Mouse (Mus musculus): ENCODE data around the gene Osbpl3.

Gene Osbpl3

DNA sequence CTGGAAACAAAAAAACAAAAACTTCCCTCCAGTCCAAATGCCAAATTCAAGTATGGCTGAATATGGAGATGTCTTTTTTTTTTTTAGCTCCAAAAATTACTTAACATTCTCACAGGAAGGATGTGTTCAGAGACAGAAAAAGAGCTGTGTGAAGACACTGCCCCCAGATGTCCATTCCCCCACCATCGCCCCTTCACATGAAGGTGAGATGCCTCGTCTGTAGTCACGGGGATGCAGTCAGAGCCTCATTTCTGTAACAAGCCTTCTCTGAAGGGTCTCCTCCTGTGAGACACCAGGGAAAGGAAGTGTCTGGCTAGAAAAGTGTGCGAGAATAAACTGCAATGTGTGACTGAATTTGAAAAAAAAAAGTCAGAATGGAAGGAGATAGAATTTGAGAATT, 53.1 kb downstream of the Osbpl3 start:
- no peak for DNase-seq (ENCODE audit: low read depth)

- DNase-seq (ENCODE audit: low read depth): no peak
Measured at GRCm38 (mm10) chr6:50400234-50400633, 55.8 kb downstream of the Osbpl3 start.

DNA sequence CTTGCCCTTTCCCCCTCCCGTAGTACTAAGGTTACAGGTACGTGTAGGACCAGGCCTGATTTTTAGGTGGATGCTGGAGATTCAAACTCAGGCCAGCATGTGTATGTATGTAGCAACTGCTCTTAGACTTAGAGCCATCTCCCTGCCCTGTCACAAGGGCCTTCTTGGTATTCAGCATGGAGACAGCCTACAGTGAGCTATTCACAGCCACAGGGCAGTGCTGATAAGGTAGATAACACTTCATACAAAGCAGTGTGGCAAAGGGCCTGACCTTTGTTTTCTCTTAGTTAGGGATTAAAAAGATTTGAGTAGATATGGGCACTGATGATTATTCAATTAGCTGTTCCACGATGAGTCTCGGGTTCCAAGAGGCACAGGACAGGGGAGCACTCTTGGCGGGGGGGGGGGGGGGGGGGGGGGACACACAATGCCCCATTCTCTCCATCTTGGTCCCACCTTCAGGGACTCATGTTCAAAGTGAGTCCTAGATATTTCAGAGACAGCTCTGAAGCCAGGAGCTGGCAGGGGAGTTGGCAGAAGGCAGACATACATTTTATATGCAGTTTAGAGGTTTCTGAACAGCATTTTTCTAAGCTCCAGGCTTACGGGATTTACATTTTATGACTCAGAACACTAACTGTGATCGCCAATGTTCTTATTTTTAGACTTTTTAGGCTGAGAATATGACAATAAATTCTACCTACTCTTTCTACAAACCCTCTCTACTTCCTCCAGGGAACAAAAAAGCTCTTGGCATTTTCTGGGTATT, 56.4 kb downstream of the Osbpl3 start:
- DNase-seq (ENCODE audit: low read depth): no peak

- no peak for DNase-seq (ENCODE audit: low read depth)
Measured at GRCm38 (mm10) chr6:50398324-50398723, 57.7 kb downstream of the Osbpl3 start.

DNA sequence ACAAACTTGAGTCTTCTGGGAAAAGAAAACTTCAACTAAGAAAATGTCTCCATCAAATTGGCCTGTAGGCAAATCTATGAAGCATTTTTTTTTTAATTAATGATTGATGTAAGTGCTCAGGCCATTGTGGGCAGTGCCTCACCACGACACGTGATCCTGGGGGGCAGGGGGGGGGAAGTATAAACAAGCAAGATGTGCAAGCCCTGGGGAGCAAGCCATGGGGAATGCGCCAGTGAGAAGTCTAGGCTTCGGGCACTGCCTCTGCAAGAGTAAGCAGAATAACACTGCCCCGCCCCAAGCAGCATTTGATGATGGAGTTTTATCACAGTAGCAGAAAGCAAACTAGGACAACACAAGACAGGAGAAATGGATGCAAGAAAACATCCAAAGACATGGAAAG, 58.9 kb downstream of the Osbpl3 start:
- no peak for DNase-seq (ENCODE audit: low read depth)

DNA sequence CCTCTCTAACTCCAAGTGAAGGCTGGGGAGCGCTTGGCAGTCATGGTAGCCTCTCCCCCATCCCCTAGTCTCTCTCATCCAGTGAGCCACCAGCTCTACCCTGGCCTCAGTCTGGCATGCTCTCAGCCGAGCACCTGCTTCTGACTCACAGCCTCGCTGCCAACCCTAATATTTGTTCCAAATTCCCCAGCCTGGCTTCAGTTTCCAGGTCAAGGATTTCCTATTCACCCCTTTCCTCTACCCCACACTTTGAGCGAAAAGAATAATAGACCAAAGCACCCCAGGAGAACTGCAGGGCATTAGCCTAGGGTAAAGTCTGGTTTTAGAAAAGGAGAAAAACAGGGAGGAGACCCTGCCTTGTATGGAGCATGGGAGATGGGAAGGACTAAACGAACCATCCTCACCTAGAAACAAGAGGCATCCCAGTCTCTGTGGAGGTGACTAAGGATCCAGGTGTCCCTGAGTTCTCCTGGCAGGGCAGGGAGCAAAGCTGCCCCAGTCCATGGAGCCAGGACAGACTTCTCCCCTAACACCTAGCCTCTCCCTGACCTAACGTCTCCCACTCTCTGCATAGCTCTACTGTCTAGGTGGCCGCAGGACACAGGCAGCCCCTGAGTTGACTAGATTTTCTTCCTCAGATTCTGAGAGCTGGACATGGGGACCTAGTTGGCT, 60.2 kb downstream of the Osbpl3 start:
- no peak for DNase-seq (ENCODE audit: low read depth)

- DNase-seq (ENCODE audit: low read depth): no peak
Measured at GRCm38 (mm10) chr6:50394432-50394831, 61.6 kb downstream of the Osbpl3 start.

- no peak for DNase-seq (ENCODE audit: low read depth)
Measured at GRCm38 (mm10) chr6:50393960-50394359, 62.0 kb downstream of the Osbpl3 start.

GRCm38 (mm10) chr6:50391951-50392350, 64.0 kb downstream of the Osbpl3 start:
- no peak for DNase-seq (ENCODE audit: low read depth)

GRCm38 (mm10) chr6:50390313-50390712, 65.7 kb downstream of the Osbpl3 start:
- DNase-seq (ENCODE audit: low read depth): no peak

- DNase-seq (ENCODE audit: low read depth): no peak
Measured at GRCm38 (mm10) chr6:50387629-50388028, 68.4 kb downstream of the Osbpl3 start.

DNA sequence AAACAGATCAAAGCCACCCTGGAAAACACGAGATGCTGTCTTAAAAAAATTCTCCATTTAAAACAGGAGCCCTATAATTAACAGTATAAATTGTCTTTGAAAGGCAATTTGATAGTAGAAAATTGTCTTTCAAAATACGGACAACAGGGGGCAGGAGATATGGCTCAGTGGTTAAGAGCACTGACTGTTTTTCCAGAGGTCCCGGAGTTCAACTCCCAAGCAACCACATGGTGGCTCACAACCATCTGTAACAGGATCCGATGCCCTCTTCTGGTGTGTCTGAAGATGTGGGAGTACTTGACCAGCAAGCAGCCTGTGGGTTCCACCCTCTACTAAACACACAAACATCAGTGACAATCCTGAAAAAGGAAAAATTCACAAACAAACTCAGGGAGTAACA, 69.5 kb downstream of the Osbpl3 start:
- DNase-seq (ENCODE audit: low read depth): no peak

GRCm38 (mm10) chr6:50385451-50386013, 70.5 kb downstream of the Osbpl3 start:
- DNase-seq (ENCODE audit: low read depth): no peak

GRCm38 (mm10) chr6:50382711-50383110, 73.3 kb downstream of the Osbpl3 start:
- no peak for DNase-seq (ENCODE audit: low read depth)

DNA sequence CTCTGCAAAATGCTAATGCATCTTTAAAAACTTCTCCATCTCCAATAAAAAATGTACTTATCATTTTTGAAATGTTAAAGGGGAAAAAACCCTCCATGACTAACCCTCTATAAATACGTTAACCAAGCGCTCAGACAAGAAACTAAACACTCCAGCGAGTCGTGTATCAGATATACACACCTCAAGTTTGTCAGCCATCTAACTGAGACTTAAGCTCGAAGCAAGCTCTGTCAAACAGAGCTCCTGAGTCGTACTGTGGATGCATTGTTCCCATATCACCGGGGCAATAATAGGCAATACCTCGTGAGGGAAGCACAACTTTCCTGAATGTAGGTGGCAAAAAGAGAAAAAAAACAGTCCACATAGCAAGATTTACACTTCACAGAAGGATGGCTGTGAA, 73.8 kb downstream of the Osbpl3 start:
- no peak for DNase-seq (ENCODE audit: low read depth)

GRCm38 (mm10) chr6:50381504-50382091, 74.4 kb downstream of the Osbpl3 start:
- peak; percentile 29 for DNase-seq (ENCODE audit: low read depth)

DNA sequence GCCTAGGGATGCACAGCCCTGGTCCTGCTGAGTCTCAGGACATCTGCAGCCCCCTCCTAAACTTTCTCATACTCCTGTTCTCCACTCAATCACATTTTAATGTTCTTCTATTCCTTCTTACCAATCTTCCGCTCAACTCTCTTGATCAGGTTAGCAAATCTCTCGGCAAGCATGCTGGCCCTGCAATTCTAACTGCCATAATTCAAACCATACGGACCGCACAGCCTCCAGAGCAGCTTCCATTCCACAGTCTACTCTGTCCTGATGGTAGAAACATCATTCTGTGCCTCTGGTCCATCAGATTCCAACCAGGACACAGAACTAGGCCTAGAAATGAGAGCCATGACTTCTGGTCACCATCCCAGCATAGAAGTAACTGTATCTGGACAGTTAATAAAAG, 76.3 kb downstream of the Osbpl3 start:
- no peak for DNase-seq (ENCODE audit: low read depth)

DNA sequence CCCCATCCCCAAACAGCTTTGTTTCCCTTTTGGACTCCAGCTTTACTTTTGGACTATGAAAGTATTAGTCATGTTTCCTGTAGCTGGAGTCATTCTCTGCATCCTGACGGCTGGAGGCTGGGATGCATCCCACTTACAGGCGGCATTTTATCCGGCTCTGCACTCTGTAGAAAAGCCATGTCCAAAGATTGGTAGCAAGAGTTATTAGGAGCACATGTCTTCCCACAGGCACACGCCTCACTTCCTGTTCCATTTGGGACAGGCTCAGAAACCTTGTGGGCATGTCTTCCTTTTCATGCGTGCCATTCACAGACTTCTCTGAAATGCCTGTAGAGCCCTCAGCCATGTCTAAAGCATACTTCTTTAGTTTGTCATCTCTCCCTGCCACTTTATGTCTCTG, 76.9 kb downstream of the Osbpl3 start:
- DNase-seq (ENCODE audit: low read depth): no peak

GRCm38 (mm10) chr6:50377742-50378720, 78.0 kb downstream of the Osbpl3 start:
- peak; percentile 56 for DNase-seq (ENCODE audit: low read depth)

DNA sequence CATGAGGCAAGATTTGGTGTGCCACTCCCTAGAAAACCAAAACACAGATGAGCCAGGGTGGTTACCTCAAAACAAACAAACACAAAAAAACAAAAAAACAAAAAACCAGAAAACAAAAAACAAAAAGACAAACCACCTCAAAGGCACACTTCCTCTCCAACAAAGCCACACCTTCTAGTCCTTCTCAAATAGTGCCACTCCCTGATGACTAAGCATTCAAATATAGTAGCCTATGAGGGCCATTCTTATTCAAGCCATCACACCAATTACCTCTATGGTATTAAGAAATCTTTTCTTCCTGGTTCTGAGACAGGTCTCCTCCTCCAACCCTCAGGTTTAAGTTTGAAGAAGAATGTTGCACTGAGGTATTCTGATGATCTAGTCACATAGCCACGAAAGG, 79.3 kb downstream of the Osbpl3 start:
- no peak for DNase-seq (ENCODE audit: low read depth)

DNA sequence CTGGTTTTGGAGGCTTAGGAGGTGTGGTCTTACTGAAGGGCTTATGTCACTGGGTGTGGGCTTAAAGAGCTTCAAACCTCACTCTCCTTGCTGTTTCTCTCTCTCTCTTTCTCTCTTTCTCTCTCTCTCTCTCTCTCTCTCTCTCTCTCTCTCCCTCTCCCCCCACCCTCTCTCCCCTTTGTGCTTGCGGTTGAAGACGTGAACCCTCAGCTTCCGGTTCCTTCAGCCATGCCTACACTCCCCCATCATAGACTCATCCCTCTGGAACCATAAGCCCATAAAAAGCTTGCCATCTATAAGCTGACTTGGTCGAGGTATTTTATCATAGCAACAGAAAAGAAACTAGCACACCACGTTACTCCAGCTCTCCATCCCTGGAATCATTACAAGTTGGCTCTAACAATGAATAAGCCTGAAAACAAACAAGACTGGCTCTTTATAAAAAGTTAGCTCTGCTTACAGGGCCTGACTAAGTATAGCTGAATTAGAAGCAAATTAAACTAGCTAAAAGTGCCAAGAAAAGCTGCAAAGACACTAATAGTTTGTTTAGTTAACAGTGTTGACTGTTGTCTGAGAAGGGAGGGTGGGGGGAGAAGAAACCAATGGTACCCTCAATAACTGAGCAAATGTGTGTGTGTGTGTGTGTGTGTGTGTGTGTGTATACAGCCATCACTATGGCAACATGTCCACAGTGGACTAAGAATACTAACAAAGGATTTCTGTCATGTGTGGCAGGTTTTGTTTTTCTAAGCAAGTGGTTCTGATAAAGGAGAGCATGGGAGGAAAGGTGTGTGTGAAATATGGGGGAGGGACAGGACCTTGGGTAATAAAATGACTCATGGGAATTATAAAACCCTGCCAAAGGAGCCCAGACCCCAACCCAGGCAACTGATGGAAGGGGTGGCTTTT, 83.2 kb downstream of the Osbpl3 start:
- DNase-seq (ENCODE audit: low read depth): no peak

Measured in c-Kit-positive CD71-negative TER-119-negative erythroid progenitor cells, embryonic 14.5 days (primary cell).